Mouse (Mus musculus): Measurements from ENCODE around the gene Set. TPM values are rescaled to one million over a fixed set of nuclear protein-coding genes. Genes with fewer than 3 reads are reported as not detected.

The Set gene
- total and polyA plus RNA-seq, 3 experiments, result 250 to 973 (median 580) TPM

GRCm38 (mm10) chr2:30111500-30111899 is 54.3 kb downstream of the Set start:
- no peaks in the 10 kb centered on the region for H3K9me3 ChIP-seq (replicated peaks; ENCODE audit: insufficient read depth, low read length)
- H3K4me3 ChIP-seq (ENCODE audit: control insufficient read depth in 1 of 2, insufficient read depth in 1 of 2, low read depth in 2 of 2, low read length in 2 of 2), result no peak overlapping the region
- no peaks in the 10 kb centered on the region for H3K79me2 ChIP-seq (ENCODE audit: control insufficient read depth, insufficient read depth, low read length, poor library complexity)
- H3K4me1 ChIP-seq (ENCODE audit: control insufficient read depth in 1 of 2, insufficient read depth in 2 of 2, low read length in 2 of 2), result no peaks in the 10 kb centered on the region; a peak in 1 of 4 replicates
- no peak overlapping the region for H3K27ac ChIP-seq (ENCODE audit: control insufficient read depth, low read depth, low read length)
- no peaks in the 10 kb centered on the region for H3K27me3 ChIP-seq (ENCODE audit: control insufficient read depth in 1 of 2, insufficient read depth in 2 of 2, low read length in 2 of 2)
- H3K9ac ChIP-seq (ENCODE audit: control insufficient read depth, low read depth, low read length, poor library complexity, severe bottlenecking), result no peak overlapping the region
- TF ChIP-seq GATA1 (IDR thresholded peaks at IDR 0.05; ENCODE audit: low read depth, low read length), result no peak
- TF ChIP-seq TCF12 (IDR thresholded peaks at IDR 0.05; ENCODE audit: low read depth, low read length), result no peak
- TF ChIP-seq POLR2A (IDR thresholded peaks at IDR 0.05; ENCODE audit: control insufficient read depth in 1 of 2, insufficient read depth in 1 of 2, low read depth in 1 of 2, low read length in 2 of 2, poor library complexity in 1 of 2), result no peak
- TF ChIP-seq ETS1 (IDR thresholded peaks at IDR 0.05; ENCODE audit: low read depth, low read length), result no peak
- no peak for TF ChIP-seq NELFE (IDR thresholded peaks at IDR 0.05; ENCODE audit: low read depth, low read length)
- peak in 1 of 2 experiments; percentile 27; a peak in 1 of 4 replicates for TF ChIP-seq EP300 (IDR thresholded peaks at IDR 0.05; ENCODE audit: low read depth in 1 of 2, low read length in 2 of 2)
- TF ChIP-seq HCFC1 (IDR thresholded peaks at IDR 0.05; ENCODE audit: low read depth, low read length), result no peak
- TF ChIP-seq USF1 (IDR thresholded peaks at IDR 0.05; ENCODE audit: low read depth, low read length), result no peak
- no peak for TF ChIP-seq KAT2A (conservative IDR thresholded peaks at IDR 0.05; ENCODE audit: low read depth, low read length)
- TF ChIP-seq TAL1 (IDR thresholded peaks at IDR 0.05; ENCODE audit: low read length), result peak; percentile 46
- no peaks in the 10 kb centered on the region for H3K36me3 ChIP-seq (ENCODE audit: control insufficient read depth in 1 of 2, insufficient read depth in 2 of 2, low read length in 2 of 2)
- no peak for DNase-seq (ENCODE audit: low read depth, low spot score)

GRCm38 (mm10) chr2:30112564-30112963 is 55.4 kb downstream of the Set start:
- TF ChIP-seq USF1 (IDR thresholded peaks at IDR 0.05; ENCODE audit: low read depth, low read length) (no peak), TAL1 (IDR thresholded peaks at IDR 0.05; ENCODE audit: low read length) (no peak), NRF1 (IDR thresholded peaks at IDR 0.05; ENCODE audit: insufficient read depth, low read depth, low read length, poor library complexity, severe bottlenecking) (no peak)
- no peaks in the 10 kb centered on the region for H3K27me3 ChIP-seq (ENCODE audit: control insufficient read depth in 1 of 2, insufficient read depth in 2 of 2, low read length in 2 of 2)
- no peak for DNase-seq (ENCODE audit: low read depth, low spot score)
- H3K4me1 ChIP-seq (ENCODE audit: control insufficient read depth in 1 of 2, insufficient read depth in 2 of 2, low read length in 2 of 2), result no peaks in the 10 kb centered on the region; a peak in 1 of 4 replicates
- no peaks in the 10 kb centered on the region for H3K9me3 ChIP-seq (replicated peaks; ENCODE audit: insufficient read depth, low read length)
- H3K79me2 ChIP-seq (ENCODE audit: control insufficient read depth, insufficient read depth, low read length, poor library complexity), result no peaks in the 10 kb centered on the region
- H3K4me3 ChIP-seq (ENCODE audit: control insufficient read depth in 1 of 2, insufficient read depth in 1 of 2, low read depth in 2 of 2, low read length in 2 of 2), result no peak overlapping the region
- no peak overlapping the region for H3K9ac ChIP-seq (ENCODE audit: control insufficient read depth, low read depth, low read length, poor library complexity, severe bottlenecking)
- H3K36me3 ChIP-seq (ENCODE audit: control insufficient read depth in 1 of 2, insufficient read depth in 2 of 2, low read length in 2 of 2), result no peaks in the 10 kb centered on the region
- no peak overlapping the region for H3K27ac ChIP-seq (ENCODE audit: control insufficient read depth, low read depth, low read length)

- Histone ChIP-seq H3K27ac (ENCODE audit: control insufficient read depth, low read depth, low read length) (no peak overlapping the region), H3K9ac (ENCODE audit: control insufficient read depth, low read depth, low read length, poor library complexity, severe bottlenecking) (no peak overlapping the region), H3K27me3 (ENCODE audit: control insufficient read depth in 1 of 2, insufficient read depth in 2 of 2, low read length in 2 of 2) (no peaks in the 10 kb centered on the region), H3K36me3 (ENCODE audit: control insufficient read depth in 1 of 2, insufficient read depth in 2 of 2, low read length in 2 of 2) (no peaks in the 10 kb centered on the region), H3K4me3 (ENCODE audit: control insufficient read depth in 1 of 2, insufficient read depth in 1 of 2, low read depth in 2 of 2, low read length in 2 of 2) (no peak overlapping the region), H3K9me3 (replicated peaks; ENCODE audit: insufficient read depth, low read length) (no peaks in the 10 kb centered on the region), H3K79me2 (ENCODE audit: control insufficient read depth, insufficient read depth, low read length, poor library complexity) (peaks cover 2% of the 10 kb centered on the region; the same call in 1 of the 2 replicates), H3K4me1 (ENCODE audit: control insufficient read depth in 1 of 2, insufficient read depth in 2 of 2, low read length in 2 of 2) (peaks cover 0 to 5% of the 10 kb centered on the region in 2 experiments; a peak in 1 of 4 replicates)
- DNase-seq (ENCODE audit: low read depth, low spot score), result no peak
- TF ChIP-seq MAFK (IDR thresholded peaks at IDR 0.05; ENCODE audit: borderline replicate concordance, low read depth, low read length), result no peak
- TF ChIP-seq USF1 (IDR thresholded peaks at IDR 0.05; ENCODE audit: low read depth, low read length), result no peak
- no peak for TF ChIP-seq MAX (IDR thresholded peaks at IDR 0.05; ENCODE audit: low read length)
- TF ChIP-seq TBP (IDR thresholded peaks at IDR 0.05; ENCODE audit: low read depth, low read length), result no peak
- TF ChIP-seq ZKSCAN1 (IDR thresholded peaks at IDR 0.05; ENCODE audit: low read depth, low read length), result no peak
Measured at GRCm38 (mm10) chr2:30119641-30120051, 62.5 kb downstream of the Set start.
